Mouse (Mus musculus) olfactory bulb, adult 2 months (tissue): ENCODE data around the gene Whamm.

ENCODE experiments used
- CTCF ChIP-seq: fragments of 200-500 bp; IDR thresholded peaks from 2 replicates; pipeline ENCODE4 v1.5.1; 2012; ENCODE audit warnings: low read depth, mild to moderate bottlenecking, low read length, moderate library complexity; ENCODE audit not compliant: insufficient read depth
- POLR2A ChIP-seq: fragments of 200-500 bp; IDR thresholded peaks from 2 replicates; pipeline ENCODE4 v1.6.1; 2012; ENCODE audit warnings: mild to moderate bottlenecking, low read depth, low read length, moderate library complexity; ENCODE audit not compliant: insufficient read depth

GRCm38 (mm10) chr7:81560101-81561049 lies 10.7 kb upstream of the Whamm start:
- TF ChIP-seq CTCF, result no peak
- no peak for TF ChIP-seq POLR2A
